Mouse (Mus musculus) cerebellum, adult 2 months (tissue): ENCODE results near the gene Yod1.

Experiments
- CTCF ChIP-seq: fragments of 200-500 bp; IDR thresholded peaks from 2 replicates; pipeline ENCODE4 v1.5.1; 2011; ENCODE audit warnings: low read depth, mild to moderate bottlenecking, control low read depth, low read length, moderate library complexity, borderline replicate concordance; ENCODE audit not compliant: insufficient read depth
- POLR2A ChIP-seq: fragments of 200-500 bp; IDR thresholded peaks from 2 replicates; pipeline ENCODE4 v1.6.1; 2011; ENCODE audit warnings: low read length, control low read depth, borderline replicate concordance; ENCODE audit not compliant: insufficient read depth

- TF ChIP-seq POLR2A (peak; percentile 57; the same call in 1 of the 2 replicates), CTCF (no peak)
Observed at GRCm38 (mm10) chr1:130715561-130716217, 1.4 kb upstream of the Yod1 start, which contains the start of gene Gm29427.
